Mouse (Mus musculus): ENCODE results near the gene Iapp.
"Not testable (repeated sequence)": the region's sequence is repeated elsewhere in the genome, so short reads cannot be mapped to it uniquely, and the experiment has no call there.

The Iapp gene

DNA sequence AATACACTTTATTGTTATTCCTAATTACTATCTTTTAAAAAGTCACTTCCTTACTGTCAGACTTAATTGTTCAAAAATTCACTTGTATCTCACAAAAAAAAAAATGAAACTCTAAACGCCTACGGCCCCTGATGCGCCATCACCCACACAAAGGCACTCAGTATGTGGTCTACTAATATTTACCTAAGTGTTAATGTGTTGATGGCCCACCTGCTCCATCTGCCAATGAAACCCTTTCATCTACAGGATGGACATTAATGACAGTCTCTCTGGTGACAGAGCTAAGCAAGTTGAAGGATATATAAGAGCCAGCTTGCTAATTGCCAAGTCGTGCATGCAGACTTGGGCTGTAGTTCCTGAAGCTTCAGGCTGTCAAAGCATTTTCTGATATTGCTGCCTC lies at the start of gene Iapp:
Gene Iapp (plus strand): TSS at position 326 of the 400 bp plus-strand sequence.
- no peak for DNase-seq (ENCODE audit: low spot score)

DNA sequence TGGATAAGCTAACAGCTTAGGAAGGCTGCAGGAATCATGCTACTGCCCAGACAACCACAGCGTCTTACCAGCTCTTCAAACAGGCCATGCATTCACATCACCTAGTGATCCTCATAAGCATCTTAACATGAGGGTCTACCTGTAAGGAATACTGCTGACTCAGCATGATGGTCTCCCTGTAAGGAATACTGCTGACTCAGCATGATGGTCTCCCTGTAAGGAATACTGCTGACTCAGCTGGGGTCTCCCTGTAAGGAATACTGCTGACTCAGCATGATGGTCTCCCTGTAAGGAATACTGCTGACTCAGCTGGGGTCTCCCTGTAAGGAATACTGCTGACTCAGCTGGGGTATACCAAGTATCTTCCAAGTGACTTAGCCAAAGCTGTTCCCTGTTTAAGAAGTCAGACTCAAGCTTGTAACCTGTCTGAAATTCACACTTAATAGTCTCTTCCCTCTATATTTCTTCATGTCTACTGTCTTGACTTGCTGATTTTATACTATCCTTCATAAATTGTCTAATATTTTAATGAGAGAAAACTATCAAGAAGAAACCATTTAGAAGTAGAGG lies 47.4 kb upstream of the Iapp start:
- DNase-seq (ENCODE audit: low spot score) = not testable (repeated sequence)

DNA sequence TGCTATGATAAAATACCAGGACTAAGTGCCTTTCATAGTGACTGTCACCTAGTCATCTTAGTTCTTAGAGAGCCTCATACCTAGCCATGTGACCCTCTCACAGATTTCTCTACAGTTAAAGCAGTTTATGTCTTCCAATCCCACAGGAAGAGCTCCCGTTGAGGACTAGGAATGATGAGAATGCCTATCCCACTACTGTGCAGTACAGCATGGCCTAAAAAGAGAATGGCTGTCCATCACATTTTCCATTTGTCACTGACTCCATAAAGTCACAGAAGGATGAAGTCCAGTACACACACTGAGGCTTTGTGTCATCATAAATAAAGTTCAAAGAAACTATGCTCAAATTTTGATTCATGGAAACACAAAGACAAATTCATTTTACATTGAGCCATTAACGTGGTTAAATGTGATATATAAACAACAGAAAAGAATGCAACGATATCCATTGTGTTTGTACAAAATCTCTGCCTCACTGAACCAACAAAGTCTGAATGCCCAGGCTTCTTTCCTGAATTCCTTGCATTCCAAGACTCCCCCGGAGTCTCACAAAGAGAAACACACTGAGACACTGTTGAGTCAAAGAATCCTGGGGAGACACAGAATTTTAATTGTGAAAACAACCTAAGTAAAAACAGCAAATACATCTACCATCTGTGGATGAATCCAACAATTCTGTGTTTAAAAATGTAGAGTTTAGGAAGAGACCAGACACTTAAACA lies 22.3 kb upstream of the Iapp start:
- DNase-seq (ENCODE audit: low spot score) = no peak

DNA sequence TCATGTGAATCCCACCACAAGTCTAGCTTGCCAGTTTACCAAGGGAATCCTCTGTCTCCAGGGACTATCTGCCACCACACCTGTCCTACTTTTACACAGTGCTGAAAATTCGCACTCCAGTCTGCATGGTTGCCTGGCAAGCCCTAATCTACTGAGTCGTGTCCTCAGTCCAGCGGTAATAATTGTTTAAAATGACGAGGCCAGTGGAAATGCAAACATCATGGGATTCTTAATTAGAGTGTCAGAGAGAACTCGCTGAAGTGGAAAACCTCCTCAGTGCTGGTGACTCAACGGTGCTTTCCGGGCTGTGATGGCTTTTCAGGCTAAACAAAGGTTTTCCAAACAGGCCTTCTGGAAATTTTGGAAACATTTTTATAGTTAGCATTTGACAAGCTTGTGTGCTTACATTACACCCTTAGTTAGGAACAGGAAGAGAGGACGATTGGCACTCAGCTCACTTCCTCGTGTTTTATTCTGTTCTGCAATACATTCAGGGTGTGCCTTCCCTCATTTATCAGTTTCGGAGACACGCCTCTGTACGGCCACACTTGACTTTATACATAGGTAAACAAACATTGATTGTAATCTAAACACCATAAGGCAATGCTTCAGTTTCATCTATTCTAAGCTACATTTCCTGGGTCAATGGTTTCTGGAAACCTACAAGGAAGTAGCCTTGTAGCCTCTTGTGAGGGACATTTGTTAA lies 8.7 kb upstream of the Iapp start:
- no peak for DNase-seq (ENCODE audit: low spot score)

DNA sequence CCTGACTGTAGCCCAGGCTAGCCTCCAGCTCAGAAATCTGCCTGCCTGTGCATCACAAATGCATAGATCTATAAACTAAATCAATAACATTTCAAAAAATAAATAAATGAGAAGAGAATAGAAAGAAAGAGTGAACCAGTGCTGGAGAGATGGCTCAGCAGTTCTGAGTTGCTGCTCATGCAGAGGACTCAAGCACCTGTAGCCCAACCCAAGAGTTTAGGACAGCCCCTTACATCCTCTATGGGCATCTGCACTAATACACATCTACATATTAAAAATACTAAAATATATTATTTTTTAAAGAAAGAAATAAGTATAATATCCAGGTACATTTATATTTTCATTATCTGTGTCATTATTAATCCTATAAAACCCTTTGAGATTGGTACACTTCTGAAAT lies 6.9 kb downstream of the Iapp start:
- no peak for DNase-seq (ENCODE audit: low spot score)

DNA sequence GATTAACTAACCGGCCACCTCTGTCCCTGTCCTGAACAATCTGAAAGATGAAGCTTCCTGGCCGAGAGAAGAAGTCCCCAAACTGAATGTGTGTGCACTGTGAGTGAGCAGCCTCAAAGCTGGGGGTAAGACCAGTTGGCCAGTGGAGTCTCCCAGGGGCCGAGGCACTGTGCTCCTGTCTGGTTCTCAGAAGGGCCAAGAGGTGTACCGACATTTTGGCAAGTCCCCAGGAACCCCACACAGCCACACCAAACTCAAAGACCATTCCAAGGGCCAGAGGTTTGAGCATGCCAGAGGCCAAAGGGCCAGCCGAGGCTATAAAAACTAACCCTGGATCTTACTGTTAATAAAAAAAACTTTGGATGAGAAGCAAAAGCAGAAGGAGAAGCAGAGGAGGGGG lies 16.1 kb downstream of the Iapp start:
- no peak for DNase-seq (ENCODE audit: low spot score)

DNA sequence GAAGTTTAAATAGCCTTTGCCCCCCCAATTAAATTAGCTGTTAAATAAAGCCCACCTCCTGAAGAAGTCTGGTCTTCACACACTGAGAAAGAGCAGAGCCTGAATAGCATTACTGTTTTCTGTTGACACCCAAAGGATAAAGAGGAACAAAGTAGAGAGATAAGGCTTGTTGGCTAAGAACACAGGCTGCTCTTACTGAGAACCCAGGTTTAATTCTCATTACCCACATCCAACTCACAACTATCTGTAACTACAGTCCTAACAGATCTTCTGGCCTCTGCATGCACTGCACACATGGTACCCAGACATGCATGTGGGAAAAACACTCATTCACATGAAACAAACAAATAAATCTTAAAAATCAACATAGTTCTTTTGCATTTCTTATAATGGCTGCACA lies 18.9 kb downstream of the Iapp start:
- no peak for DNase-seq (ENCODE audit: low spot score)

DNA sequence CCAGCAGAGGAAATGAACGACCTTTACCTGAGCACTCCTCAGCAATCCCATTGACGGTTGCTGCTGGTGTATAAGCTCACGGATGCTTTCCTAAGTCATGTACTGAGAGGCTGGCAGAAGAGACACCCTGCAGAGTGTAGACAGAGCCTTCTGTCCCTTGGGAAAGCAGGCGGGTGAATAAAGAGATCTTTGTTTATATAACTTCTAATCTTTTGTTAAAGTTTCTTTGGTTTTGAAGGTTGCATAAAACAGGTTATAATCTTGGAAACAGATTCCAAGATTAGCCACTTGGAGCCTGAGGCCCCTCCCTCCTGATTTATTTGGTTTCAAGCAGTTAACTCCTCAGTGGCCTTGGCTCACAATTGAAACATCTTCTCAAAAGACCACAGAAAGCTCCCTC lies 24.7 kb downstream of the Iapp start, which contains the start of gene Slco1a5:
Gene Slco1a5 (minus strand): TSS at position 101 of the 400 bp plus-strand sequence.
- DNase-seq (ENCODE audit: low spot score) = no peak

DNA sequence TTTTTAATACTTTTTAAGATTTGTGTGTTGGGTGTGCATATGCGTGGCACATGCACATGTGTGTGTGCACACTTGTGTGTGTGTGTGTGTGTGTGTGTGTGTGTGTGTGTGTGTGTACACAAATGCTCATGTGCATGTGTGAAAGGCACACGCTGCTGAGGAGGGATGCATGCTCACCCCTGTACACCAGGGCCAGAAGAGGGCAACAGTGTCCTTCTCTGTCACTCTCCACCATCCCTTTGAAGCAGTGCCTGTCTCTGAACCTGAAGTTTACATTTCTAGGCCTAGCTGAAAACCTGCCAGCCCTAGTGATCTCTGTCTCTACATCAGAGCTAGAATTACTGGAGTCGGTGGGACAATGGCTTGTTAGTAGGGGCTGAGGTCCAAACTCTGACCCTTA lies 28.4 kb downstream of the Iapp start:
- no peak for DNase-seq (ENCODE audit: low spot score)

DNA sequence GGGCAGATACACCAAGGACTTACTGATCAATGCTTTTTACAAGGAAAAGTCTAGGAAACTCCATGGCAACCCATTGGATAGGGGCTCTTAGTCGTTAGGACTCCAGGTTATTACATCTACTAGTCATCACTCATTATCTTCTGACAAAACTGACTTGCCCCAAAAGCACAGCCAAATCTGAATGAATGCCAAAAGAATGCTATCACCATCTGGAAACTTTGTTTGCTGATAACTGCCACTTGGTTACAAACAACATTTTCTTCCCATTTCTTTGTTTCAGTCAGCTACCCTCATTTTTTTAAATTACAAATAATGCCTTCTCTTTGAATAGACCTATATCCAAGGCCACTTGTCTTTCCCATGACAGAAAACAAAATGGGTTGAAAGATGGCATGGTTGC lies 31.0 kb downstream of the Iapp start:
- no peak for DNase-seq (ENCODE audit: low spot score)

DNA sequence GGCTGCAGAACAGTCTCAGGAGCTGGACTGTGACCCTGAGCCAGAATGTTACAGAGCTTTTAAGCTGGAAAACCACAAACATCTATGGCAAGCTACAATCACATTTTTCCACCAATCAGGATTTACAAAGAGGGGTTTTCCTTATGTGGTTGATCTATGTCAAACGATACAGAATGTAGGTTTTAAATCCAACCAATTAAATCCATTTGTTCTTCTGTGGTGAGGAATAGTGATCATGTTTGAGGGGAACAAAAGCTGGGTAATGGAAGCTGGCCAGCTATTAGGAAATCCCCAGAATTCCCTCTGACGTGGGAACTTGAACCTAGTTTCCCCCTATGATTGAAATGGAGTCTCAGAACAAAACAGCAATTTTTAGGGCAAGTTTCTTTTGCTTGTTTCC lies 40.7 kb downstream of the Iapp start:
- DNase-seq (ENCODE audit: low spot score) = no peak

DNA sequence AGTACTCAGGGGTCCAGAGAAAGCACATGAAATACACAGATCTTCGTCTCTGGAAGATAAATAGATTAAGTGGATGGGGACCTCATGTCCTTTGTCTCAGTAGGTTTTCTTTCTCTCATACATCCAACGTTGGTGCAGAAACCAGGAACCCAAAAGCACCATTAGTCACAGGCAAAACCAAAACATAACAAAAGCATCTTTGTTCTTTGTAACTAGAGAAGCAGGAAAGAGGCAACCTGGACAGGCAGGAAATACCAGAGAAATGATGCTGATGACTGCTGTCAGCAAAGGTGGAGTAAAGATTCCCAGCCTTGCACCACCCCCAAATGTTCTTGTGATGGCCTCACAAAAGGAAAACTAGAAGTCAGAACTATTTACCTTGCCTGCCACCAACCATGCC lies 41.4 kb downstream of the Iapp start:
- no peak for DNase-seq (ENCODE audit: low spot score)

DNA sequence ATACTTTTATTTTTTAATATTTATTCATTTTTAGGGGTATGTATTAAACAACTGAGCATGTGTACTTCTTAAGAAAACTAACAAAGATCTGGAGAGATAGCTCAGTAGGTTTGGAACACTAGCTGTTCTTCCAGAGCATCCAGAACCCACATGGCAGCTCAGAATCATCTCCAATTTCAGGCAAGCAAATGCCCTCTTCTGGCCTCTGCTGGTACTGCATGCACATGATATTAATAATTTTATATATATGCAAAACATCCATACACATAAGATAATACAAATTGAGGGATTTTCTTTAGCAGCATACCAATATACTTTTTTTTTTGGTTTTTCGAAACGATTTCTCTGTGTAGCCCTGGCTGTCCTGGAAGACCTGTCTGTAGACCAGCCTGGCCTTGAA lies 45.3 kb downstream of the Iapp start:
- DNase-seq (ENCODE audit: low spot score) = no peak

DNA sequence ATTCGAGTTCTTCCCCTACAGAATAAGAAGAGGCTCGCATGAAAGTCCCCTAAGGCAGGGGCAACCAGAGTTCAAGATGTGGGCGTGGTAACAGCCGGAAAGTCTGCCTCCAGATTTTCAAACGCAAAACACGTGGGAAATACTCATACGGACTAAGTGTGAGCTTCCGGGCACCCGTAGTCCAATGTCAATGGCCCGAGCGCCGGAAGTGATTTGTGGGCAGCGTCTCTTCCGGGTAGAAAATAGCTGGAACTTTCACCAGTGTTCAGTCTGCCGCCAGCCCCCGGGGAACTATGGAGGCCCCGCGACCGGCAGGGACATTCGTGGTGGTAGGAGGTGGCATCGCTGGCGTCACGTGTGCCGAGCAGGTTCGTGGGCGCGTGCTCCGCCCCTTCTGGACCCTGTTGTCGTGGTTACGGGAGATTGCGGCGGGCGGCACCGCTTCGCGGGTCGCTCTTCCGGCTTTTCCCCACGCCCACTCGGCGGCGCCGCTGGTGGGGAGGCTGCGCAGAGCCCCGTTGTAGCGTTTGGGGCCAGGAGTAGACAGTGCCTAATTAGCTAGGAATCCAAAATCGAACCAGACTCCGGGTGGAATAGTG lies 47.3 kb downstream of the Iapp start, which contains the start of gene Pyroxd1:
Gene Pyroxd1 (plus strand): TSS at position 215 of the 599 bp plus-strand sequence.
- peak; percentile 43 for DNase-seq (ENCODE audit: low spot score)

DNA sequence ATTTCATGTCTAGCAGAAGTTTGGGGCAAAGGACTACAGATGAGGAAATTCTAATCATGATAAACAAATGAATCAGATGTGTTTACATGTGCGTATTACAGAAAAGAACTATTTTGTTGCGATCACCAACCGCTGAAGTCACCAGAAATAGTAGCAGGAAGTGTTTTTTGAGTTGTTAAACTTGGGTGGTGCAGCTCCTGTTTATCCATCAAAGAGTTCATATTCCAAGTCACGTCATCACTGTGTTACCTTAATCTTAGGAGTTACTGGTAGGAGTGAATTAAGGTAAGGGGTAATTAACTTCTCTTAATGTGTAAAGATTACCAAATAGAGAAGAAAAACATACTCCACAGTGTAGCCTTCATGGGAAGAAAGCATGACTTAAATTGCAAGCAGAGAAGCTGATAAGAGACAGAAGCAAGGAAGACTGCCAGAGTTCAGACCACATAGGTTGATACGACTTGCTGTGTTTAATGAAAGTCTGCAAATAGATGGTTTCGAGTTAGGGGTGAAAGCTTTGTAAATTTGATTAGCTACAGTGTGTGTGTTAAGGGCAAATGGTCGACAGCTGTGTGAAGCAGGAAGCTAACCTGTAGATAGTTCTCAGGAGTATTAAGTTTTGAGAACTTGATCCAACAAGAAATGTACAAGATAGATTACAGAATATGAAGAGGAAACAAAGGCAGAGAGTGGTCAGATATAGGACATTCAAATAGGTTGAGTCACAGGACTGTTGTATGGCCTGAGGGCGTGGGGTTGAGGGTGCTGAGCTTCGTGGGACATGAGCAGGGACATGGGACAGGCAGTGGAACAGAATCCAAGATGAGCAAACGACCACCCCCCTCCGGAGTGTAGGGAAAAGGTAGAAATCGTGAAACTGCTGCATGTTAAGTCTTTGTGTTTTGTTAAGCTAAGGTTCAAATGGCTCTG lies 48.2 kb downstream of the Iapp start:
- no peak for DNase-seq (ENCODE audit: low spot score)

DNA sequence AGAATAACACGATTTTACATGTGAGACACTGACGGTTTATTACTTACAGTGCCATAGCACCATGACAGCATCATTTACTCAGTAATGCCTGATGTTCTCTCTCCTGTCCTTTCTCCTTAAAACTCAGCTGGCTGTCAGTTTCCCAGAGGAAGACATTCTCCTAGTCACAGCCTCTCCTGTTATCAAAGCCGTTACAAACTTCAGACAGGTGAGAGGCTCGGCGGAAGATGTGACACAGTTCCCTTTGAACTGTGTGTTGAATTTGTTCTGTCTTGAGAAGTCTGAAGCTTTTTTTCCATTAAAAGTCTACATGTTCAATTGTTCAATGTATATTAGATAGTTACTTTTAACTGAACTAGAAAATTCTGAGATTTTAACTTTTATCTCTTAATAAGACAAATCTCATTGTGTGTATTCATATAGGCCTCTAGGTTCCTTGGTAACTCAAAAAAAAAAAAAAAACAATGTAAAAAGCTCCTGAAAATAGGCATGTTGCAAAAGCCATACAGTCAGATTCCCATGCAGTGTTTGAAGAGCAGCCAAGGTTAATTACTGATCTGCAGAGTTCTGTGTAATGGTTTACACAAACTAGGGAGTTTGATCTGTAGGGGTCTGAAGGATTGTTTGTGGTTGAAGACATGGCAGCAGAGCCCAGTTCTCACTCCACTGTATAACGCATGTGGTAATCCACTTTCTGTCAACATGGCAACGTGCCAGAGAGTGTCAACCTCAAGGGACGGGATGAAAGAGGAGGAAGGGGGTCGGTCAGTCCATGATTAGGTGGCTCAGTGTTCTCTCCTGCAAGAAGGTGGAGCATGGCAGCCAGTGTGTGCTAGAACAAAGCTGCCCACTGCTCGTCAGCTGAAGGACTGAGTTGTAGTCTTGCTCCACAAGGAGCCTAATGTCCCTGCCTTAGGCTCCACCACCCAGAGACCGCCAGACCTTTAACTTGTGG lies 49.5 kb downstream of the Iapp start:
- DNase-seq (ENCODE audit: low spot score) = no peak

DNA sequence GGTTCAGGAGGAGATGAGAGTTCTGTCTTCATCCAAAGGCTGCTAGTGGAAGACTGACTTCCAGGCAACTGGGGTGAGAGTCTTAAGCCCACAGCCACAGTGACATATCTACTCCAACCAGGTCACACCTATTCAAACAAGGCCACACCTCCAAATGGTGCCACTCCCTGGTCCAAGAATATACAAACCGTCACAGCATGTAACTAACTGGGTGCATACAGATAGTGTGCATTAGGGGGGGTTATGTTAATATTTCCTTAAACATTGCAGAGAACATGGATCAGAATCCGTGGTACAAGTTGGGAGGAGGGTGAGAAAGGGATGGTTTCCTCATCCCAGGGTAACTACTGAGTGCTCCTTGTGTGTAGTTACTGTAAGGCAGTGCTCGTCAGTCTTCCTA lies 53.9 kb downstream of the Iapp start:
- DNase-seq (ENCODE audit: low spot score) = not testable (repeated sequence)

Data from urinary bladder, postnatal 10 days (tissue).